Mouse (Mus musculus): ENCODE data around the gene Slc36a1. TPM values are rescaled to one million over a fixed set of nuclear protein-coding genes. Genes with fewer than 3 reads are reported as not detected.

Gene Slc36a1
- 1.9 and 2.1 TPM in 2 replicates for polyA plus RNA-seq (2015; fragmentation: Nextera tagmentation; extraction: Ambion mirVana)

DNA sequence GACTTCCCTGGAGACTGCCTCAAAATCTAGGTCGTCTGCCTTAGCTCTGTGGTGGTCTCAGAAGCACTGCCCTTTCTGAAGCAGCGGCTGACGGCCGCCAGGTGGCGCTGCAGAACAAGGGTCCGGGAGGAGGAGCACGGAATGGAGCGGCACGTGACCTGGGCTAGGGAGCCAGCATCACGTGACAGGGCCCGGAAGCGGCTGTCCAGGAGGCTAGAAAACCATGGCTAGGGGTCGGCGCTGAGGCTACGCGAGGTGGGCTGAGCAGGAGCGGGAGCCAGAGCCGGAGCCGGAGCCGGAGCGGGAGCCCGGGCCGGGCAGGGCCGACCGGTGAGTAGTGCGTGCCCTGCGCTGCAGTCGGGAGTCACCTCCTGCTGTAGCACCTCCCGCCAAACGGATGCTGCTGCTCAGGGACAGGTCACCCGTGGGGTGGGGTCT is at the start of gene Slc36a1:
Slc36a1 (plus strand) TSS at position 192 of the 438 bp plus-strand sequence.
- WGBS, result under 1% methylated on average over 31 of the region's 31 CpGs
- Histone ChIP-seq H3K4me1 (peaks cover 11% of the 10 kb centered on the region; the same call in 1 of the 2 replicates), H3K27me3 (no peaks in the 10 kb centered on the region), H3K9me3 (no peaks in the 10 kb centered on the region), H3K4me2 (peak within 1 kb of the TSS; percentile 87), H3K9ac (peak within 1 kb of the TSS; percentile 66), H3K4me3 (peak within 1 kb of the TSS; percentile 82), H3K36me3 (no peaks in the 10 kb centered on the region), H3K27ac (no peak within 1 kb of the TSS)
- peak; percentile 93 for ATAC-seq (ENCODE audit: insufficient number of reproducible peaks, low FRiP score, low TSS enrichment, low read depth)

DNA sequence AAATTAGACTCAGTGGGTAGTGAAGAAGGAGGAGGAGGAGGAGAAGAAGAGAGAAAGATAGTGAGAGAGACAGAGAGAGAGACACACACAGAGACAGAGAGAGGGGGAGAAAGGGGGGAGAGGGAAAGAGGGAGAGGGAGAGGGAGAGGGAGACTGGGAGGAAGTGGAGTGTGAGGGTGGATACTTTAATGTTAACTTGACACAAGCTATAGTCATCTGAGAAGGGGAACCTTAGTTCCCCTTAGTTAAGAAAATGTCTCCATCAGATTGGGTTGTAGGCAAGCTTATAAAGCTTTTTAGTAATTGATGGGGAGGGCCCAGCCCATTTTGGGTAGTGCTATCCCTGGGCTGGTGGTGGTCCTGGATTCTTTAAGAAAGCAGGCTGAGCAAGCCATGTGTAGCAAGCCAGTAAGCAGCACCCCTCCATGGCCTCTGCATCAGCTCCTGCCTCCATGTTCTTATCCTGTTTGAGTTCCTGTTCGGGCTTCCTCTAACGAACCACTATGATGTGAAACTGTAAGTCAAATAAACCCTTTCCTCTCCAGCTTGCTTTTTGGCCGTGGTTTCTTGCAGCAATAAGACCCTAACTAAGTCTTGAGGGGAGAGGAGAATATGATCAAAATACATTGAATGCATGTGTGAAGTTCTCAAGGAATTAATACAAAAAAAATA is 49.6 kb upstream of the Slc36a1 start:
- Histone ChIP-seq H3K4me1 (no peaks in the 10 kb centered on the region), H3K36me3 (no peaks in the 10 kb centered on the region), H3K4me3 (no peak overlapping the region), H3K27ac (no peak overlapping the region), H3K9ac (no peak overlapping the region), H3K27me3 (no peaks in the 10 kb centered on the region), H3K9me3 (no peaks in the 10 kb centered on the region; the same call in 1 of the 2 replicates), H3K4me2 (no peak overlapping the region)
- 42% methylated on average over 3 of the region's 3 CpGs for WGBS
- ATAC-seq (ENCODE audit: insufficient number of reproducible peaks, low FRiP score, low TSS enrichment, low read depth), result no peak

DNA sequence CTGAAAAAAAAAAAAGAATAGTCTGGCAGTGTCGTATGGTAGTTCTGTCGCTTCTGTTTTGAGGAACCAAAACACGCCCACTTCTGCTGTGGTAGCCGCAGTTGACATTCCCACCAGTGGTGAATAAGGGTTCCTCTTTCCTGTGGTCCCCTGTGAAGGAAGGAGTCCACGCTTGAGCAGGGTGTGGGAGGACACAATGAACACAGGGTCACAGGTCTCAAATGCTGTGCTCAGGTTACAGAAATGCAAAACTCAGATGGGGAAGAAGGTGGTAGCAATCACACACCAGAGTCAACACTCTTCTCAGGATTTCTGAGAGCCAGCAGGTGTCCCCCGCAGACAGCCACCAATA is 49.1 kb upstream of the Slc36a1 start:
- Histone ChIP-seq H3K4me2 (no peak overlapping the region), H3K27me3 (no peaks in the 10 kb centered on the region), H3K4me1 (no peaks in the 10 kb centered on the region), H3K9me3 (no peaks in the 10 kb centered on the region; the same call in 1 of the 2 replicates), H3K36me3 (no peaks in the 10 kb centered on the region), H3K27ac (no peak overlapping the region), H3K9ac (no peak overlapping the region), H3K4me3 (no peak overlapping the region)
- WGBS, result 69% methylated on average over 6 of the region's 6 CpGs
- no peak for ATAC-seq (ENCODE audit: insufficient number of reproducible peaks, low FRiP score, low TSS enrichment, low read depth)

DNA sequence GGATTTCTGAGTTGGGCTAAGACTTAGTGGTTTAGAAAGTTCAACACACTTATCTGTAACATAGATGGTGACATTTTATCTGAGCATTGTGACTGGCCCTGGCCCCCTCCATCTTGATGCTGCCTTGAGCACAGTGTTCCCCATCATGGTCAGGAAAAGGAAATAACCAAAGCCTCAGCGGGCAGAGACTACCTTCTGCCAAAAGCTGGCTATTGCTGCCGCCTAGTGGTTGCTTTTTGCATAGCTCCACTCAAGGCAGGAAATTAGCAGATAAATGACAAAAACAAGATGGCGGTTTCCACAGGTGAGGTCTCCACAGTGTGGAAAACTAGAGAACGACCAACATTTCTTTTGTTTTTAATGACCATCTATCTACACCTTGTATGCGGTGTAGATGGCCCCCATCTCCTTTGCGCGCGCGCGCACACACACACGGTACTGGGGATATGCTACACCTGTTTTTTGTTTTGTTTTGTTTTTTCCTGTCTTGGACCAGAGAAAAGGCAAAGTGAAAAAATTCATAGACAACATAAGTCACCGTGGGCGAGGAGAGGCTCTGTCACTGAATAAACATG is 45.3 kb upstream of the Slc36a1 start:
- Histone ChIP-seq H3K9me3 (no peaks in the 10 kb centered on the region; the same call in 1 of the 2 replicates), H3K9ac (no peak overlapping the region), H3K4me3 (no peak overlapping the region), H3K27ac (no peak overlapping the region), H3K4me2 (no peak overlapping the region), H3K36me3 (no peaks in the 10 kb centered on the region), H3K4me1 (no peaks in the 10 kb centered on the region), H3K27me3 (no peaks in the 10 kb centered on the region)
- ATAC-seq (ENCODE audit: insufficient number of reproducible peaks, low FRiP score, low TSS enrichment, low read depth), result no peak
- 55% methylated on average over 13 of the region's 13 CpGs for WGBS

DNA sequence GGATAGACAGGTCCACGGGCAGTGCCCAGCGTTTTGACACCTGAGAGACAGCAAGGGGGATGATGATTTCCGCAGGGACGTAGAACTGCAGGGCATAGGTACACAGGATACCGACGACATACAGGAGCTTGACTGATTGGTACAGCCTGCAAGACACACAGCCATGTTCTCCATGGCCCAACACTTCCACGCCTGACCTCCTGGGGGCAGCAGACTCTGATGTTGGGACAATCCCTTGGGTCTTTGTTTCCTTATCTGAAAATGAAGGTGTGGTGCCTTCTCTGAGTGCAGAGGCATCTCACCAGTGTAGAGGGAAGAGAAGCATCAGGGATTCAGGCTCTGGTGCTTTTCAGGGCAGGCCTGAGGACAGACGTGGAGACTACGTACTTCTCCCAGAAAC is 41.5 kb upstream of the Slc36a1 start:
- no peak for ATAC-seq (ENCODE audit: insufficient number of reproducible peaks, low FRiP score, low TSS enrichment, low read depth)
- H3K4me2 ChIP-seq, result no peak overlapping the region
- no peaks in the 10 kb centered on the region for H3K4me1 ChIP-seq
- H3K27ac ChIP-seq, result no peak overlapping the region
- no peaks in the 10 kb centered on the region for H3K27me3 ChIP-seq
- H3K36me3 ChIP-seq, result no peaks in the 10 kb centered on the region
- H3K4me3 ChIP-seq, result no peak overlapping the region
- WGBS, result 51% methylated on average over 9 of the region's 9 CpGs
- H3K9ac ChIP-seq, result no peak overlapping the region
- H3K9me3 ChIP-seq, result no peaks in the 10 kb centered on the region

DNA sequence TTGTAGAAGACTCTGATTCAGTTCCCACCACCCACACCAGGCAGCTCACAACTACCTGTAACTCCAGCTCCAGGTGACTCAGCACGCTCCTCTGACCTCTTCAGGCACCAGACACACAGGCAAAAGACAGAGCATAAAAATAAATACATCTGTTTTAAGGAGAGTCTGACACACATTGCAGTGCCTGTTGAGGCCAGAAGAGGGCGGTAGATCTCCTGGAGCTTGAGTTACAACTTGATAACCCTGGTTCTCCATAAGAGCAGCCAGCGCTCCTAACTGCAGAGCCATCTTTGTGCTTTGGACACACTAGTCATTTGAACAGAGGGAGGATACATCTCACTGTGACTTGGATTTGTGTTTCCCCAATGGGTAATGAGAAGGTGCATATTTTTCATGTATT is 39.4 kb upstream of the Slc36a1 start:
- no peaks in the 10 kb centered on the region for H3K4me1 ChIP-seq
- 37% methylated on average over 3 of the region's 3 CpGs for WGBS
- no peak overlapping the region for H3K9ac ChIP-seq
- no peaks in the 10 kb centered on the region for H3K9me3 ChIP-seq
- no peaks in the 10 kb centered on the region for H3K27me3 ChIP-seq
- no peak overlapping the region for H3K27ac ChIP-seq
- no peak overlapping the region for H3K4me3 ChIP-seq
- H3K36me3 ChIP-seq, result no peaks in the 10 kb centered on the region
- H3K4me2 ChIP-seq, result no peak overlapping the region
- no peak for ATAC-seq (ENCODE audit: insufficient number of reproducible peaks, low FRiP score, low TSS enrichment, low read depth)

DNA sequence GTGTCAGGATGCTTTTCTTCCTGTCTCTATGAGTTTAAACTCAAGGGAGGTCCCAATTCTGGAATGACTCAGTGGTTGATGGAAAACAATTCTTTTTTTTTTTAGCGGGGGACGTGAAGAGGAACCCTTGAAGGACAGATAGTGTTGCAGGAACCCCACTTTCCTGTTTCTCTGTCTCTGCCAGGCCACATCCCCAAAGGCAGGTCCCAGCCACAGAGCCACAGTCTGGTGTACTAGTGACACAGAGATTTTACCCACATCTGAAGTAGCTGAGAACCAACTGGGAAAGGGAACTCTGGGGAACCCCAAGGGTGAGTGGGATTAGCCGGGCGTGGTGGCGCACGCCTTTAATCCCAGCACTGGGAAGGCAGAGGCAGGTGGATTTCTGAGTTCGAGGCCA is 38.4 kb upstream of the Slc36a1 start:
- Histone ChIP-seq H3K9ac (no peak overlapping the region), H3K4me3 (no peak overlapping the region), H3K4me2 (no peak overlapping the region), H3K9me3 (no peaks in the 10 kb centered on the region), H3K27ac (no peak overlapping the region), H3K4me1 (no peaks in the 10 kb centered on the region), H3K36me3 (no peaks in the 10 kb centered on the region), H3K27me3 (no peaks in the 10 kb centered on the region)
- 83% methylated on average over 7 of the region's 7 CpGs for WGBS
- ATAC-seq (ENCODE audit: insufficient number of reproducible peaks, low FRiP score, low TSS enrichment, low read depth), result no peak

DNA sequence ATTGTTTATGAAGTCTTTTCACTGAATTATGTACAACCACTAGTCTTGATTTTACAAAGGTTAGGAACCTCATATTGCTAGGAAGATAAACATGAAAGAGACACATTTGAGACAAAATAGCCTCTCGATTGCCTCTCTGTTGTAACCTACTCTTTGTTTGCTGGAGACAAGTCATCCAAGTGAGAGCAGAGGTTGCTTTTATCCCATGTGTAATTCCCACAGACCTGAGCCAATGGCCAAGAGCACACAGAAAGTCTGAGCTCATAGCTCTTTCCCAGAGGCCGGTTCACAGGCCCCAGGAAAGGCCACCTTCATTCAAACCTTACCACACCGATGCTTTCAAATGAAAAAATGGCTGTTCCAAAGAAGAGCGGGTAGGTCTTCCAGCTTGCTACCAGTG is 35.6 kb upstream of the Slc36a1 start:
- 80% methylated on average over 4 of the region's 4 CpGs for WGBS
- Histone ChIP-seq H3K27me3 (no peaks in the 10 kb centered on the region), H3K4me1 (no peaks in the 10 kb centered on the region), H3K4me2 (no peak overlapping the region), H3K4me3 (no peak overlapping the region), H3K27ac (no peak overlapping the region), H3K36me3 (no peaks in the 10 kb centered on the region), H3K9ac (no peak overlapping the region), H3K9me3 (no peaks in the 10 kb centered on the region)
- no peak for ATAC-seq (ENCODE audit: insufficient number of reproducible peaks, low FRiP score, low TSS enrichment, low read depth)

DNA sequence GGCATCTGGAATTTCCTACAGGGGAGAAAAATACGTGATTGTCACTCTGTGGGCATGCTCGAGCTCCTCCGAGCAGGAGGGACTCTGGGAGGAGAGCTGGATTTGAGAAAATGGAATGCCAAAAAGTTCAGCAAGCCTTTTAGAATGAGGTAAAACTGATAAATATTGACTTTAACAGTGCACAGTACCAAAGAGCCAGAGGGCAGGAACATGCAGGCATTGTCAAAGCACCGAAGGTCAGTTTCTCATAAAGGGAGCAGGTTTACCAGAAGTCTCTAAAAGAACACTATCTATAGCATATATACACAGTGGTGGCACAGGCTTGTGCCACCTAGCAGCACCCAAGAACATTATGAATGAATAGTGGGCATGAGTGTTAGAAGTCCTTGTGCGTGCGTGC is 35.2 kb upstream of the Slc36a1 start:
- ATAC-seq (ENCODE audit: insufficient number of reproducible peaks, low FRiP score, low TSS enrichment, low read depth), result no peak
- H3K4me1 ChIP-seq, result no peaks in the 10 kb centered on the region
- H3K36me3 ChIP-seq, result no peaks in the 10 kb centered on the region
- H3K27me3 ChIP-seq, result no peaks in the 10 kb centered on the region
- WGBS, result 85% methylated on average over 6 of the region's 6 CpGs
- no peak overlapping the region for H3K4me2 ChIP-seq
- H3K9me3 ChIP-seq, result no peaks in the 10 kb centered on the region
- H3K4me3 ChIP-seq, result no peak overlapping the region
- no peak overlapping the region for H3K9ac ChIP-seq
- H3K27ac ChIP-seq, result no peak overlapping the region

DNA sequence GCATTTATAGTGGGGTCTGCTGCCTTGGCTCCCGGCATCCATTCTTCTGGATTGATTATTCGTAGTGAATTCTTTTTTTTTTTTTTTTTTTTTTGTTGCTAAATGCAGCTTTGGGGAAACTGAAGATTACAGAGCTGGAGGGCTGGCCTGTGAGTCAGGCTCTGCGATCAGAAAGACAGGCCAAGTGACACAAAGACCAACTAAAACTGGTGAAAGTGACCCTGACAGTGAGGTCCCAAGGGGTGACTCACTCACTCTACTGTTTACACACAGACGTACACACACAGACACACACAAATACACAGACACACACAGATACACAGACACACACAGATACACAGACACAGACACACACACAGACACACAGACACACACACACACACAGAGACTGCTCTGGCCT is 33.6 kb upstream of the Slc36a1 start:
- Histone ChIP-seq H3K9me3 (no peaks in the 10 kb centered on the region), H3K4me2 (no peak overlapping the region), H3K36me3 (no peaks in the 10 kb centered on the region), H3K27me3 (no peaks in the 10 kb centered on the region), H3K9ac (no peak overlapping the region), H3K4me3 (no peak overlapping the region), H3K27ac (no peak overlapping the region), H3K4me1 (no peaks in the 10 kb centered on the region)
- WGBS, result 86% methylated on average over 4 of the region's 4 CpGs
- ATAC-seq (ENCODE audit: insufficient number of reproducible peaks, low FRiP score, low TSS enrichment, low read depth), result no peak

DNA sequence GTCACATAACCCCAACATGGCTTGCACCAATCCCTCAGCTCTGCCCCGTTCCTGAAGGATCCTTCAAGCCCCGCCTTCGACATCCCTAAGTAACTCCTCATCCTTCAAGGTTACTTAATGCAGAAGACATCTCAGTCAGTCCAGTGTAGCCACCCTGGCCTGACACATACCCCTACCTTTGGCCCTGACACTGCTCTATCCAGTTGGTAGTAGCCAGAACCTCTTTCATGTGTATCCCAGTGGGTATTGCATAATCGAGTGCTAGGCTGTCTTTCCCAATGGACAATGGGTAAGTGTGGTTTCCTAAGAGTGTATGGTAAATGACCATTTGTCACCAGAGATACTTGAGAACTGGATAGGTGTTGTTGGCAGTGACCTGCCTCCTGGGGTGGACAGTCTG is 25.3 kb upstream of the Slc36a1 start:
- no peaks in the 10 kb centered on the region for H3K36me3 ChIP-seq
- no peak overlapping the region for H3K27ac ChIP-seq
- peak; percentile 57; the same call in 1 of the 2 replicates for ATAC-seq (ENCODE audit: insufficient number of reproducible peaks, low FRiP score, low TSS enrichment, low read depth)
- no peaks in the 10 kb centered on the region for H3K9me3 ChIP-seq
- no peaks in the 10 kb centered on the region for H3K27me3 ChIP-seq
- H3K4me3 ChIP-seq, result no peak overlapping the region
- WGBS, result 72% methylated on average over 4 of the region's 4 CpGs
- no peak overlapping the region for H3K9ac ChIP-seq
- H3K4me2 ChIP-seq, result no peak overlapping the region
- no peaks in the 10 kb centered on the region for H3K4me1 ChIP-seq

DNA sequence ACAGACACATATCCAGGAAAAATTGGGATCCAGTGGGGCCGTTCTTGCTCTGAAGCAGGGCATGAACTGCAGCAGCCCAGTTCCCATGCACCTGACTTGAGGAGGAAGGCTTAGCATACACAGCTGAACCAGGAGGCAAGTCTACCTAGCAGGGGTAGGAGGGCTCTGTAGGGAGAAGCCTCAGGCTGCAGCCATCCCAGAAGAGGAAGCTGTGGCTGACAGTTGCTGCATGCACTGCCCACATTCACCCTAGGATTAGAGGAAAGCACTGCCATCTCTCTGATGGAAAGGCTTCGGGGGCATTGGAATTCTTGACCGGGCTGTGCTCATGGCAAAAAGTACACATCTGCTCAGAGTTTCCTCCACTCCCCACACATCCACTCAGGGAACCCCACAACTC is 24.3 kb upstream of the Slc36a1 start:
- Histone ChIP-seq H3K27ac (no peak overlapping the region), H3K4me3 (no peak overlapping the region), H3K9ac (no peak overlapping the region), H3K4me1 (peaks cover 2% of the 10 kb centered on the region; the same call in 1 of the 2 replicates), H3K27me3 (no peaks in the 10 kb centered on the region), H3K9me3 (no peaks in the 10 kb centered on the region), H3K36me3 (no peaks in the 10 kb centered on the region), H3K4me2 (no peak overlapping the region)
- no peak for ATAC-seq (ENCODE audit: insufficient number of reproducible peaks, low FRiP score, low TSS enrichment, low read depth)
- WGBS, result 71% methylated on average over 3 of the region's 3 CpGs

Measured in limb, embryonic 15.5 days (tissue).